Mouse (Mus musculus): ENCODE measurements around the gene Plgrkt. TPM values are rescaled to one million over a fixed set of nuclear protein-coding genes. Genes with fewer than 3 reads are reported as not detected.
"Not testable (repeated sequence)": the region's sequence is repeated elsewhere in the genome, so short reads cannot be mapped to it uniquely, and the experiment has no call there.

Plgrkt gene
- polyA plus RNA-seq (2014; fragmentation: Nextera tagmentation; extraction: Ambion mirVana) = 126 and 128 TPM in 2 replicates

DNA sequence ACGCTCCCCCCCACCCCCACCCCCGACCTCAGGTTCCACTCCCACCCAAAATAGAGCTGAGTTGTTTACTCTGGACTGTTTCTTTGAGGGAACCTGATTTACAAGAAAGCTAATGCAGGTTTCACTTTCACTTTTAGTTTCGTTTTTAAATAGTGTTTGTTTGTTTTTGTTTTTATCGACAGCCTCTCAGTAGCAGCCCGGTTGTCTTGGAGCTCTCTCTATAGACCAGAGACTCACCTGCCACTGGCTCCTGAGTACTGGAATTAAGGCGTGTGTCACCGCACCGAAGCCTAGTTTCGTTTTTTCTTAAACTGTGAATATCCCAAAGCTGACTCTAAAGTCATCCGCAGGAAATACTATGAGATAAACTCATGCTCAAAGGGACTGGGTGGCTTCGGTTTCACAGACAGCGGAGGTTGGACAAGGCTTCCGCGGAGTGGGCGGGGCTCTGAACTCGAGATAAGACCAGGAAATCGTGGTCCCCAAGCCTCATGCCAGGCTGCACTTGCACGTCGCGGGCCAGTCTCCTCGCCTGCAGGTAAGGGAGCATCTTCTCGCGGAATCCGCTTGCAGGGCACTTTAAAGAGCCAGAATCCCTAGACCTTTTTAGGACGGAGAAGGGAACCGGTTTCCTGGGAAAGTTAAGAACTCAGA is at the start of gene Plgrkt, which contains the start of gene Cd274:
Gene Plgrkt (minus strand): TSS at position 422 of the 654 bp plus-strand sequence.
Gene Cd274 (plus strand): TSS at position 487 of the 654 bp plus-strand sequence.
- H3K27me3 ChIP-seq (replicated peaks; ENCODE audit: control insufficient read depth, insufficient read depth, low read length) = no peaks in the 10 kb centered on the region
- no peak within 1 kb of the TSS for H3K27ac ChIP-seq (ENCODE audit: low read depth)

DNA sequence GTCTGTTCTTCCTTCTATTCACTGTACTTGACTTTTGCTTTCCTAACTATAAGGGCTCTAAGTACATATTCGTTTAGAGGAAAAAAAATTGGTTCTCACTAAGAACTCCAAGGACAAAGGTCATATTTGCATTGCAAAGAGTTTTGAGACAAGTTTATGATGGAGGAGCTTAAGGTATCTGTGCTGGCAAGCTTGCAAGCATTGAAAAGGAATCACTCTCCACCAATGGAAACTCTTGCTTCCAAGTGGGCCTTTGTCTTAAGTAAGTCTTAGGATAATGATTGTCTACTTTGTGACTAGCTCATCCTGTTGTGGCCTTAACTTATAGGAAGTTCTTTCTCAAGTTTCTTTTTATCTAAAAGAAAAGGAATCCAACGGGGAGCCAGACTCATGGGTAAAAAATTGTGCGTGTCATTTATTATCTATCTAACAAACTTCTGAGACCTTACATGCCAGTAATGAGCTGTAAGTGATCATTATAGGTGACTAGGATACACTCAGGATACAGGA is 49.3 kb upstream of the Plgrkt start:
- Histone ChIP-seq H3K4me2 (ENCODE audit: low read length) (no peak overlapping the region), H3K9me3 (ENCODE audit: control insufficient read depth, low read length) (no peaks in the 10 kb centered on the region), H3K36me3 (ENCODE audit: control insufficient read depth, insufficient read depth, low read length) (no peaks in the 10 kb centered on the region), H3K27ac (ENCODE audit: low read depth) (no peak overlapping the region), H3K4me1 (replicated peaks; ENCODE audit: control insufficient read depth, insufficient read depth, low read length) (peaks cover 14% of the 10 kb centered on the region), H3K27me3 (replicated peaks; ENCODE audit: control insufficient read depth, insufficient read depth, low read length) (no peaks in the 10 kb centered on the region), H3K9ac (ENCODE audit: low read length) (no peak overlapping the region), H3K4me3 (ENCODE audit: low read depth, low read length) (no peak overlapping the region)
- DNase-seq (ENCODE audit: low spot score) = no peak
- 59% methylated on average over 3 of the region's 3 CpGs for WGBS
- ATAC-seq (replicated peaks; ENCODE audit: low FRiP score, low TSS enrichment, low read depth) = no peak

More for the DNA sequence above, at the start of gene Plgrkt, which contains the start of gene Cd274:
- H3K4me1 ChIP-seq (replicated peaks; ENCODE audit: control insufficient read depth, insufficient read depth, low read length) = peaks cover 6% of the 10 kb centered on the region; the same call in 1 of the 2 replicates
- peak within 1 kb of the TSS; percentile 27 for H3K9ac ChIP-seq (ENCODE audit: low read length)
- peak; percentile 73; the same call in 1 of the 2 replicates for ATAC-seq (replicated peaks; ENCODE audit: low FRiP score, low TSS enrichment, low read depth)
- peak; percentile 85 for DNase-seq (ENCODE audit: low spot score)
- WGBS = 2% methylated on average over 26 of the region's 26 CpGs
- H3K9me3 ChIP-seq (ENCODE audit: control insufficient read depth, low read length) = no peaks in the 10 kb centered on the region
- peak within 1 kb of the TSS; percentile 80 for H3K4me2 ChIP-seq (ENCODE audit: low read length)
- H3K4me3 ChIP-seq (ENCODE audit: low read depth, low read length) = peak within 1 kb of the TSS; percentile 49
- H3K36me3 ChIP-seq (ENCODE audit: control insufficient read depth, insufficient read depth, low read length) = no peaks in the 10 kb centered on the region

DNA sequence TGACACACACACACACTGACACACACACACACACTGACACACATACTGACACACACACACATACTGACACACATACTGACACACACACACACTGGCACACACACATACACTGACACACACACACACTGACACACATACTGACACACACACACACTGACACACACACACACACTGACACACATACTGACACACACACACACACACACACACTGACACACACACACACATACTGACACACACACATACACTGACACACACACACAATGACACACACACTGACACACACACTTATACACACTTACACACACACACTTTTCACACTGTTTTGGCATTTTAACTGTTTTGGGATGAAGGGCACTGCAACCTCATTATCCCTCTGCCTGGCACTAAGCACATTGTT is 47.7 kb upstream of the Plgrkt start:
- H3K27me3 ChIP-seq (replicated peaks; ENCODE audit: control insufficient read depth, insufficient read depth, low read length); DNase-seq (ENCODE audit: low spot score); H3K9me3 ChIP-seq (ENCODE audit: control insufficient read depth, low read length); H3K9ac ChIP-seq (ENCODE audit: low read length); ATAC-seq (replicated peaks; ENCODE audit: low FRiP score, low TSS enrichment, low read depth); H3K27ac ChIP-seq (ENCODE audit: low read depth); H3K36me3 ChIP-seq (ENCODE audit: control insufficient read depth, insufficient read depth, low read length); H3K4me3 ChIP-seq (ENCODE audit: low read depth, low read length); H3K4me2 ChIP-seq (ENCODE audit: low read length): not testable (repeated sequence)
- peaks cover 14% of the 10 kb centered on the region for H3K4me1 ChIP-seq (replicated peaks; ENCODE audit: control insufficient read depth, insufficient read depth, low read length)

DNA sequence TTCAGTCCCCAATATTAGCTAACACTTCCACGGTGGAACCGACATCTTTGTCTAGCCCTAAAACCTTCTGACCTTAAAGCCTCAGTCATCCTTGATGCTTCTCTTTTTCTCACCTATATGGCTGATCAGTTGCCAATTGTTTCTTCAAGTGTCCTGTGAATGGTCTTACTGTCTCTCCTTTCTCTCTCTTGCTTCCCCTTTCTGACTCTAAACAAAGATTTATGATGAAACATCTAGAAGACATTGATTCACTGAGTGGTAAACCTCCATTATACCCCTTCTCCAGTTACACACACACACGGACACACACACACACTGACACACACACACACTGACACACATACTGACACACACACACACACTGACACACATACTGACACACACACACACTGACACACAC is 47.3 kb upstream of the Plgrkt start:
- Histone ChIP-seq H3K9ac (ENCODE audit: low read length) (no peak overlapping the region), H3K9me3 (ENCODE audit: control insufficient read depth, low read length) (no peaks in the 10 kb centered on the region), H3K27me3 (replicated peaks; ENCODE audit: control insufficient read depth, insufficient read depth, low read length) (no peaks in the 10 kb centered on the region), H3K27ac (ENCODE audit: low read depth) (no peak overlapping the region), H3K4me3 (ENCODE audit: low read depth, low read length) (no peak overlapping the region), H3K36me3 (ENCODE audit: control insufficient read depth, insufficient read depth, low read length) (no peaks in the 10 kb centered on the region), H3K4me2 (ENCODE audit: low read length) (no peak overlapping the region), H3K4me1 (replicated peaks; ENCODE audit: control insufficient read depth, insufficient read depth, low read length) (peaks cover 14% of the 10 kb centered on the region)
- DNase-seq (ENCODE audit: low spot score) (no peak), ATAC-seq (replicated peaks; ENCODE audit: low FRiP score, low TSS enrichment, low read depth) (no peak)
- WGBS = 90% methylated on average over 3 of the region's 3 CpGs

DNA sequence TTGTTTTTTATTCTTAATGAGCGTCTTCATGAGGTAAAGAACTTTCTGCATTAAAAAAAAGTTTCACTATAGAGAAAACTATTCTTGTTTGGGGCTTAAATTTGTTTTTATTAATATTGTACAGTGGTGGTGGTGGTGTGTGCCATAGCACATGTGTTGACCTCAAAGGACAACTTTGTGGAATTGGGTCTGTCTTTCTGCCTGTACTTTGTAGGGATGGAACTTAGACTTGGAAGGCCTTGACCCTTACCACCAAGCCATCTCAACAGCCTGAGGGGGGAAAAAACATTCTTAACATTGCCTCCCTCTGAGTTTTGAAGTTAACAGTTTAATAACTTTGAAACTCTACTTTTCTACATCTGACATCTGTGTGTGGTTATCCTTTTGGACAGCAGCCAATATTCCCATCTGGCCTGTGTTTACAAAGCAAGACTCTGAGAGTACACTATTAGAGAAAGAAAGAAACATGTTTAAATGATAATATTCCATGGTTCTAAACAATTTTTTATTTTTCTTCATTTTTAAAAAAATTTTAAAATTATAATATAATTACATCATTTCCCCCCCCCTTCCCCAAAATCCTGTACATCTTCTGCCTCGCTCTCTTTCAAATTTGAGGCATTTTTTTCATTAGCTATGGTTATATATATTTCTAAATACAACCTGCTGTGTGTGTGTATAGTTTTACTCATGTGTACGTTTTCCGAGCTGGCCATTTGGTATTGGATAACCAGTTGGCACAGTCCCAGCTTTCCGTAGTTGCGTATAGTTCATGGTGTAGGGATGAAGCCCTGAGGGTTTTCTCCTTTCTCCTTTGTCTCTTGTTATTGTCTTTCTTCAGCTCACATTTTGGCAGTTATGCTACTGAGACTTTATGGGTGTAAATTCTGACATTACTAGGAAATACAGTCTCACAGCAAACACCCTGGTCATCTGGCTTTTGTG is 45.6 kb upstream of the Plgrkt start:
- H3K27me3 ChIP-seq (replicated peaks; ENCODE audit: control insufficient read depth, insufficient read depth, low read length) = no peaks in the 10 kb centered on the region
- ATAC-seq (replicated peaks; ENCODE audit: low FRiP score, low TSS enrichment, low read depth) (peak; percentile 47; the same call in 1 of the 2 replicates), DNase-seq (ENCODE audit: low spot score) (no peak)
- H3K4me2 ChIP-seq (ENCODE audit: low read length) = no peak overlapping the region
- H3K4me3 ChIP-seq (ENCODE audit: low read depth, low read length) = no peak overlapping the region
- no peak overlapping the region for H3K9ac ChIP-seq (ENCODE audit: low read length)
- peaks cover 7% of the 10 kb centered on the region; the same call in 1 of the 2 replicates for H3K4me1 ChIP-seq (replicated peaks; ENCODE audit: control insufficient read depth, insufficient read depth, low read length)
- 43% methylated on average over 6 of the region's 6 CpGs for WGBS
- H3K9me3 ChIP-seq (ENCODE audit: control insufficient read depth, low read length) = no peaks in the 10 kb centered on the region
- H3K27ac ChIP-seq (ENCODE audit: low read depth) = peak overlapping the region; percentile 70
- H3K36me3 ChIP-seq (ENCODE audit: control insufficient read depth, insufficient read depth, low read length) = no peaks in the 10 kb centered on the region

DNA sequence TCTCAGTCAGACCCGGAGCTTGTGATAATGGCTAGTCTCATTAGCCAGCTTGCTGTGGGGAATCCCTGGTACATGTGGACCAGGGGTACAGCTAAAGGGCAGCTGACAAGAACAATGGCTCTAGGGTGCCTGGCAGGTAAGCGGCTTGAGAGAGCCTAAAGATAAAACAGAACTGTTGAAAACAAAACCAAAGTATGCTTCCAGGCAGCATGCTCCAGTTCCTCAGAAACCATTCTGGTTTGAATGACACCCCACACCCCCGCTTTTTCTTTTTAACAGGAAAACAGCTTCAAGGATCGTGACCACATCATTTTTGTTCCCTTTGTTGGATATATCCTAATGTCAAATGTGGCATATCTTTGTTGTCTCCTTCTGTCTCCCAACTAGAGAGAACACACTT is 43.4 kb upstream of the Plgrkt start, which contains the start of gene Pdcd1lg2:
Gene Pdcd1lg2 (plus strand): TSS at position 301 of the 400 bp plus-strand sequence.
- H3K27ac ChIP-seq (ENCODE audit: low read depth) = no peak within 1 kb of the TSS
- H3K9me3 ChIP-seq (ENCODE audit: control insufficient read depth, low read length) = no peaks in the 10 kb centered on the region
- no peak within 1 kb of the TSS for H3K4me3 ChIP-seq (ENCODE audit: low read depth, low read length)
- no peak for DNase-seq (ENCODE audit: low spot score)
- H3K27me3 ChIP-seq (replicated peaks; ENCODE audit: control insufficient read depth, insufficient read depth, low read length) = no peaks in the 10 kb centered on the region
- no peaks in the 10 kb centered on the region for H3K36me3 ChIP-seq (ENCODE audit: control insufficient read depth, insufficient read depth, low read length)
- H3K4me1 ChIP-seq (replicated peaks; ENCODE audit: control insufficient read depth, insufficient read depth, low read length) = peaks cover 7% of the 10 kb centered on the region; the same call in 1 of the 2 replicates
- H3K4me2 ChIP-seq (ENCODE audit: low read length) = no peak within 1 kb of the TSS
- no peak within 1 kb of the TSS for H3K9ac ChIP-seq (ENCODE audit: low read length)
- WGBS = 91% methylated on average over 4 of the region's 4 CpGs
- no peak for ATAC-seq (replicated peaks; ENCODE audit: low FRiP score, low TSS enrichment, low read depth)

DNA sequence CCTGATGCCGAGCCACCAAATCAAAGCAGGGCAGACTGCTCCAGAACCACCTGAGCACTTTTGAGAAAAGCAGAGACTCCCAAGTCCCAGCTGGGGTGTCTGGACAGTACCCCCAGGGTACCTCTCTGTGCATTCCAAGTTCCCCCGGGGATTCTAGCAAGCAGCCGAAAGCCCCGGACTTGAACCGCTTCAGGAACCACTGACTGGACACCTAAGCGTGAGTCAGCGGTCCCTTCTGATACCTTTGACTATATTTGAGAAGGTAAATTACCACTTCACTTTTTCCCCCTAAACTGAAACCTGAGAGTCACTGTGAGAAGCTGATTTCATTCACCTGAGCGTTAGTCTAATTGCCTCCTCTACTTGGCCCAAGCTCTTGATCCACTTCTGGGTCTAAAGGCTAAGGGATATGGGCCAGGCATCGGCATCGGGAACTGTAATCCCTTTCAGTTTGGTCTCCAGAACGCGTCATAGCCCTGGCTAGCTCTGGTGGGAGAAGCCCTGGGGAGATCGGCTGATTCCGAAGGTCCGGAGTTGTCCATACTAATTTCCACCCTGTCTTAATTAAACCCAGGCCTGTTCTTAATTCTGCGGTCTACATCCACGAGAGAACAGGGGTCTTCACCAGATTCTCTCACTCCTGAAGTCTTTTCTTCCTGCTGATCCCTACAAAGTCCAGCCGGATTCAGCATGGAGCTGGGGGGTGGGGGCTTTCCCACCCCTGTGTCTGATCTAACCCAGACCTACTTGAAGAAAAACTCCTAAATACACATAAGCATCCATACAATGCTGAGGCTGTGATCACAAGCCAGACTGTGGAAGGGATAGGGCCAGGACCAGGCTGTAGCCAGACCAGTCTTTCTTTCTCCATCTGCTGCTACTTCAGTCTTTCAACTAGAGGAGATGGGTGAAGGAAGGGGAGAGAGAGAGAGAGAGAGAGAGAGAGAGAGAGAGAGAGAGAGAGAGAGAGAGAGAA is 39.1 kb upstream of the Plgrkt start:
- Histone ChIP-seq H3K27me3 (replicated peaks; ENCODE audit: control insufficient read depth, insufficient read depth, low read length) (no peaks in the 10 kb centered on the region), H3K27ac (ENCODE audit: low read depth) (no peak overlapping the region), H3K9ac (ENCODE audit: low read length) (no peak overlapping the region), H3K36me3 (ENCODE audit: control insufficient read depth, insufficient read depth, low read length) (no peaks in the 10 kb centered on the region), H3K4me1 (replicated peaks; ENCODE audit: control insufficient read depth, insufficient read depth, low read length) (no peaks in the 10 kb centered on the region), H3K4me3 (ENCODE audit: low read depth, low read length) (no peak overlapping the region), H3K4me2 (ENCODE audit: low read length) (no peak overlapping the region), H3K9me3 (ENCODE audit: control insufficient read depth, low read length) (no peaks in the 10 kb centered on the region)
- ATAC-seq (replicated peaks; ENCODE audit: low FRiP score, low TSS enrichment, low read depth) = no peak
- no peak for DNase-seq (ENCODE audit: low spot score)
- WGBS = 87% methylated on average over 18 of the region's 18 CpGs

All from intestine, embryonic 14.5 days (tissue).